Mouse (Mus musculus): ENCODE measurements around the gene Gm10181.
"Not testable (repeated sequence)": the region's sequence is repeated elsewhere in the genome, so short reads cannot be mapped to it uniquely, and the experiment has no call there.

Gm10181 gene

DNA sequence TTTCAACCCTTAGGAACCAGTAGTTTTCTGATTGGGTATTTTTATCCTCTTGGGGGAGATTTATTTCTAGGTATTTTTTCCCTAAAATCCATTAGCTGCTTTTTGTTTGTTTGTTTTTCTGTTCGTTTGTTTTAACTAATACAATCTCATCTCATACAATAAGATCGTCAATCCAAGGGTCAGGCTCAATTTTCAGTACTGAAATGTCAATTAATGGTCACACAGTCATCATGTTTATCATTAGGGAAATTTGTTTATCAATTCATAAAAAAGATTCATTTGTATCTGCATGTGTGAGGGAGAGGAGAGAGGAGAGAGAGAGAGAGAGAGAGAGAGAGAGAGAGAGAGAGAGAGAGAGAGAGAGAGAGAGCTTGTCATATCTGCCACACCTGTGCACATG, at the start of gene Gm10181:
TSS of gene Gm10181 (plus strand) at position 301 of the 400 bp plus-strand sequence.
- no peak for DNase-seq (ENCODE audit: inconsistent age in 2 of 2, low spot score in 1 of 2)

- DNase-seq (ENCODE audit: inconsistent age in 2 of 2, low spot score in 1 of 2), result peak; percentile 20 to 84
Observed at GRCm38 (mm10) chr9:25041665-25042064, 47.6 kb upstream of the Gm10181 start.

DNA sequence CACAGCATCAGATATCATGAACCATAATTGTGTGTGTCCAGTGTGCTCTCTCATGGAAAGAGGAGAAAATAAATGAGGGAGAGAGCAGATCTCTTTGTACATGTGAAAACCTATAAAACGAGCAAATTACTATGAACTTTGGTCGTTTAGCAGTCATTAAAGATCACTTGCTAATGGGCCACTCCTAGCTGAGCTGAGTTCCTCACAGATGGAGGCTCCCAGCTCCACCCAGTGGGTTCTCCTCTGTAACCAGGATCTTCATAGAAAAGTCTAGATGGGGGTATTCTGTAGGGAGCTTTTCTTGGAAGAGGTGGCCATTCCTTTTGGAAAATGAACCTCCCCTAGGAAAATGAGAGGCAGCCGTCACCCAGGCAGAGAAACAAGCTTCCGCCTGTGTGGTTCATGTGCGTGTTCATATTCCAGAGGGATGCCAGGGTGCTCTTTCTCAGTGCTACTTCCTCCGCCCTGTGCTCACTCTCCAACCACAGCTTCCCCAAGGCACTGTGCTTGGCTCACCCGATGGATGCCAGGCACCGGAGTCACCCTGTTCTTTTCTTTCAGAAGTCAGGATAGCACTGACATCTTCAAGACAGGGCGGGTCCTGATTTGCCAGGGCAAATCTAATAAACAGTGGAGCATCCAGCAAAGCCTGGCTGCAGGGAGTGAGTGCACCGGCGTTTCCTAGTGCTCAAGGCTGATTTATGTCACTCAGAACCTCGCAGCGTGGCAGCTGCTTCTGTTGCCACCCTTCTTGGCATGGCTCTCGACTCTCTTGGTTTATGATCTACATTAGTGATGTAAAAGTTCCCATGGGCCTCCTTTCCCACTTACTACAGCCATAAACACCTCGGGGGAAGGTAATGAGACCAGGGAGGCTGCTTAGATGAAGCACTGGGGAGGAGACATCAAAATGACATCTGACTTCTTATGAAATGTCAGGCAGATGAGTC, 46.8 kb upstream of the Gm10181 start:
- peak; percentile 36 to 81 for DNase-seq (ENCODE audit: inconsistent age in 2 of 2, low spot score in 1 of 2)

- DNase-seq (ENCODE audit: inconsistent age in 2 of 2, low spot score in 1 of 2), result no peak
Observed at GRCm38 (mm10) chr9:25044325-25044724, 44.9 kb upstream of the Gm10181 start.

DNA sequence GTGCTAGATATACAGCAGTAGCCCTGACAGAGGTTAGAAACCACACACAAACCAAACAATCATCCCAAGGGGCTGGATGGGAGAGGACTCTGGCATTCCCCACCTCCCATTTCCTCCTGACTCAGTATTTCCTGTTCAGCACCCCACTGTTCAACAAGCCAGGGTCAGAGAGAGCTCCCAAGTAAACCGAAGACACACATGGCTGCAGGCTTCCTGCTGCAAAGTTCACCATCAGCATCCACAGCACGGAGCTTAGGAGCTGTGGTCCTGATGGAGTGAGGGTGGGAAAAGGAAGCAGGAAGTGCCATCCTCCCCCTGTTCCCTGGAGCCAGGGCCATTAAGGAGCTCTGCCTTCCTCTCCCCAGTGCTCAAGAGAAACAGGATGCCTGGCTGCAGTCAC, 40.9 kb upstream of the Gm10181 start:
- no peak for DNase-seq (ENCODE audit: inconsistent age in 2 of 2, low spot score in 1 of 2)

- DNase-seq (ENCODE audit: inconsistent age in 2 of 2, low spot score in 1 of 2), result no peak
Observed at GRCm38 (mm10) chr9:25048940-25049339, 40.3 kb upstream of the Gm10181 start.

GRCm38 (mm10) chr9:25051901-25052300, 37.3 kb upstream of the Gm10181 start:
- no peak for DNase-seq (ENCODE audit: inconsistent age in 2 of 2, low spot score in 1 of 2)

- DNase-seq (ENCODE audit: inconsistent age in 2 of 2, low spot score in 1 of 2), result no peak
Observed at GRCm38 (mm10) chr9:25055650-25056376, 33.4 kb upstream of the Gm10181 start.

DNA sequence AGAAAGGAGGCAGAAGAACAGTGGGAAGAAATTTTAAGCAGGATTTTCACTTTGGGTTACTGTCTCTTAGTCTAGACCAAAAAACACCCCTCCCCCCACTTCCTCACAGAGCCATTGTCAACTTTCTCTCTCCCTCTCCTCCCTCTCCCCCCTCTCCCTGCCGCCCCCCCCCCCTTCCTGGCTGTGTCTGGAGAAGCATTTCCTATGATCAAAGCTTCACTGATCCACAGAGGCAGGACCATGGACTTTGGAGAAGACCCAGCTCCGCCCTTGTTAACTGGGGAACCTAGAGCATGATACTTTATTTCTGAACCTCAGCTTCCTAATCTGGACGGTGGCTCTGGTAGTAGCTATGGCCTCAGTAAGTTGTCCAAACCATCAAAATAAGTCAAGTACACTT, 30.5 kb upstream of the Gm10181 start:
- no peak for DNase-seq (ENCODE audit: inconsistent age in 2 of 2, low spot score in 1 of 2)

GRCm38 (mm10) chr9:25072666-25073065, 16.6 kb upstream of the Gm10181 start:
- DNase-seq (ENCODE audit: inconsistent age in 2 of 2, low spot score in 1 of 2), result no peak

DNA sequence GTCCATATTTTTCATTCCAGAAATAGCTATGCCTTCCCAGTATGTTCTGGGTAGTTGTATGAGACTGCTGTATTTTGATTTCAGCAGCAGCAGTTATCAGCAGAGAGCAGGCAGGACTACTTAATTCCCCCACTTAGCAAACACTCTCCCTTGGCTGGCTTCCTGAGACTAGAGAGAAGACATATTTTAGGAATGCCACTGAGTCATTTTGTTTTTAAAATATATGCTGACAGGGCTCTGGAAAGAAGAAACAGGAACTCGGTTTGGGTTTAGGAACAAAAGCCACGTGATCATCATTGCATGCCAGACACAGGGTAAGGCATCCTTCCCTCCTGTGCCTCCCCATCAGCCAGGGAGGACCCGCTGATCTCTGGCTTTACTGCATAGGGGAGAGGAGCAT, 13.2 kb upstream of the Gm10181 start:
- no peak for DNase-seq (ENCODE audit: inconsistent age in 2 of 2, low spot score in 1 of 2)

DNA sequence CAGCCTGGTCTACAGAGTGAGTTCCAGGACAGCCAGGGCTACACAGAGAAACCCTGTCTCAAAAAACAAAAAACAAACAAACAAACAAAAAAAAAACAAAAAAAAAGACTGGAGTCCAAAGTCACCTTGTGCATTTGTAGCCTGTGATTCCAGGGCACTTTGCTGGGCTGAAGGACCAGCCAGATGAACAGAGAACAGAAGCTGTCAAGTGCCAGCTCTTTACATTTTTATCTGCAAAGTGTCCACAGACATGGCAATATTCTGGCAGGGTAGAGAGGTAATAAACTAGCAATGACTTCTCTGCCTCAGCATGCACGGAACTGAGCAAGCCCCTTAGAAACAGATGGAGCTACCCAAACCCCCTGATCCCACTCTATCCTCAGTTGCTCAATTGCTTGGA, 12.7 kb upstream of the Gm10181 start:
- no peak for DNase-seq (ENCODE audit: inconsistent age in 2 of 2, low spot score in 1 of 2)

DNA sequence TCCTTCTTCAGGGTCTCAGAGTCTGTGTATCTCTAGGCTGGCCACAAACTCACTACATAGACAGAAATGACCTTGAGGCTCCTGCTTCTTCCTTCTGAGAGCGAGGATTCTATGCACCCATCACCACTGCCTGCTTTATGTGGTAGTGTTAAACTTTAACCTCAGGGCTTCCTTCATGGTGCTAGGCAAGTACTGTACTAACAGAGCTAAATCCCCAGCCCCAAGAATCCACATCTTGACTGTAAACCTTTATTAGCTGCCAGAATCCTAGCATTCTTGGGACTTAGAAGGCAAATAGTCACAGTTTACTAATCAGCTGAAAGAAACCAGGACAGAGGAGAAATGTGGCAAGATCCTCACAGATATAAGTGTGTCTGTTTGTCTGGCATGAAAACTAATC, 1.6 kb downstream of the Gm10181 start:
- no peak for DNase-seq (ENCODE audit: inconsistent age in 2 of 2, low spot score in 1 of 2)

- DNase-seq (ENCODE audit: inconsistent age in 2 of 2, low spot score in 1 of 2), result no peak
Observed at GRCm38 (mm10) chr9:25102881-25103280, 13.7 kb downstream of the Gm10181 start.

GRCm38 (mm10) chr9:25104638-25105037, 15.4 kb downstream of the Gm10181 start:
- DNase-seq (ENCODE audit: inconsistent age in 2 of 2, low spot score in 1 of 2), result peak; percentile 25 to 82

GRCm38 (mm10) chr9:25123590-25123989, 34.4 kb downstream of the Gm10181 start:
- not testable (repeated sequence) for DNase-seq (ENCODE audit: inconsistent age in 2 of 2, low spot score in 1 of 2)

- DNase-seq (ENCODE audit: inconsistent age in 2 of 2, low spot score in 1 of 2), result no peak
Observed at GRCm38 (mm10) chr9:25124048-25124447, 34.8 kb downstream of the Gm10181 start.

DNA sequence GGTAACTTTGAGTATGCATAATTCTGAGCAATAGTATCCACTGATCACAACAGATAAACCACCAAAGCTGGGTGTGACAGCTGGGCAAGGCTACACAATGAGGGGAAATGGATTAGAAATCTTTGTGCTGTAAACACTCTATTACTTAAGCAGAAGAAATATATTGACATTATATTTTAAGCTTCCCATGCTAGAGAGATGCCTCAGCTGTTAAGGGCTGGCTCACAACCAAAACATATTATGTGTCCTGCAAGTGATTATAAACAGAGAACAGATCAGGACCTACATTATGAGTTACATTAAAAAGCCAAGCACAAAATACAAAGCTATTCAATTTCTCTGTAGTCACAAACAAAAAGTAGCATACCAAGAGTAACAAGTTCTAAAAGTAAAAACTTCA, 43.0 kb downstream of the Gm10181 start:
- no peak for DNase-seq (ENCODE audit: inconsistent age in 2 of 2, low spot score in 1 of 2)

DNA sequence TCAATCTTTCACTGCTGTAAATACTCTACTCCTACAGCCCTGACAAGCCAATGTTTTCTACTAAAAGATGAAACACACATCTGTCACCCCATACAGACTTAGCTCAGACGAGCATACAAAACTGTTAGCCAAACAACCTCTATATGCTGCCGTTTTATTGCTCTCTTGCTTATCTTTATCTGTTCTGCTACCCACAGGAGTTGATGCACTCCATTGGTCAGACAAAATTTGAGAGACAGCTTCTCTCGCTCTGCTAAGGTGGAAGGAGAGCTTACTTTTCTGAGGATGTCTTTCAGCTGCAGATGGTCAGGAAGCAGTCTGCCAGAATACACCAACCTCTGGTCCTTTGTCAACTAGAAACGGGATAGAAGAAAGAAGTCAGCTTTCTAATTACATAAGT, 43.7 kb downstream of the Gm10181 start:
- no peak for DNase-seq (ENCODE audit: inconsistent age in 2 of 2, low spot score in 1 of 2)

GRCm38 (mm10) chr9:25138900-25139299, 49.7 kb downstream of the Gm10181 start:
- DNase-seq (ENCODE audit: inconsistent age in 2 of 2, low spot score in 1 of 2), result no peak
